Mouse (Mus musculus) embryonic facial prominence, embryonic 15.5 days (tissue): ENCODE measurements at regions not wholly inside any gene's neighbourhood (a gene's known extent, or its start where the extent isn't known, plus 50 kb on each side); places are given as distances from the start of the nearest gene placed in this dataset.
A peak's percentile ranks its signal among the peaks of the same experiment; 100 is the strongest.
"Not testable (repeated sequence)": the region's sequence is repeated elsewhere in the genome, so short reads cannot be mapped to it uniquely, and the experiment has no call there.

ENCODE experiments used
- ATAC-seq: fragments of 200-750 bp; cut with Nextera tagmentation; 2 replicates; pipeline ENCODE4 v1.8.0; 2017; ENCODE audit warnings: low read depth, moderate TSS enrichment; ENCODE audit not compliant: insufficient number of reproducible peaks, low FRiP score, low TSS enrichment
- H3K27ac ChIP-seq: fragments of 300-500 bp; sonication (generic); replicated peaks from 2 replicates; pipeline ENCODE4 v1.5.1; 2015; ENCODE audit warnings: mild to moderate bottlenecking, inconsistent platforms
- H3K27me3 ChIP-seq: fragments of 300-500 bp; sonication (generic); 2 replicates; pipeline ENCODE4 v1.6.1; 2015; ENCODE audit warnings: inconsistent platforms
- H3K36me3 ChIP-seq: fragments of 300-500 bp; sonication (generic); 2 replicates; pipeline ENCODE4 v1.6.1; 2015; ENCODE audit warnings: mild to moderate bottlenecking, inconsistent platforms
- H3K4me1 ChIP-seq: fragments of 300-500 bp; sonication (generic); 2 replicates; pipeline ENCODE4 v1.6.1; 2015; ENCODE audit warnings: inconsistent platforms
- H3K4me2 ChIP-seq: fragments of 300-500 bp; sonication (generic); replicated peaks from 2 replicates; pipeline ENCODE4 v1.6.1; 2015; ENCODE audit warnings: mild to moderate bottlenecking, inconsistent platforms
- H3K4me3 ChIP-seq: fragments of 300-500 bp; sonication (generic); replicated peaks from 2 replicates; pipeline ENCODE4 v1.5.1; 2015; ENCODE audit warnings: mild to moderate bottlenecking, inconsistent platforms
- H3K9ac ChIP-seq: fragments of 300-500 bp; sonication (generic); 2 replicates; pipeline ENCODE4 v1.6.1; 2015; ENCODE audit warnings: inconsistent platforms
- H3K9me3 ChIP-seq: fragments of 300-500 bp; sonication (generic); replicated peaks from 2 replicates; pipeline ENCODE4 v1.6.1; 2016; ENCODE audit warnings: inconsistent platforms
- WGBS: fragments of 180-500 bp; shearing (Covaris S2); methylation state at CpG from one replicate; pipeline ENCODE4 v1.1.7; 2015; 5-methylcytosine and 5-hydroxymethylcytosine counted together

GRCm38 (mm10) chr13:50314001-50314400, 63.9 kb upstream of the Gm906 start:
- H3K4me2 ChIP-seq, H3K9ac ChIP-seq, H3K27me3 ChIP-seq, H3K27ac ChIP-seq, H3K9me3 ChIP-seq, ATAC-seq, H3K36me3 ChIP-seq, H3K4me3 ChIP-seq, H3K4me1 ChIP-seq: not testable (repeated sequence)
- WGBS: 60% methylated on average over 4 of the region's 4 CpGs

GRCm38 (mm10) chr13:50322512-50322911, 72.4 kb upstream of the Gm906 start:
- no peaks in the 10 kb centered on the region for H3K9me3 ChIP-seq
- no peak overlapping the region for H3K4me2 ChIP-seq
- H3K4me3 ChIP-seq: no peak overlapping the region
- H3K4me1 ChIP-seq: no peaks in the 10 kb centered on the region
- H3K9ac ChIP-seq: no peak overlapping the region
- WGBS: 46% methylated on average over 4 of the region's 4 CpGs
- H3K27ac ChIP-seq: no peak overlapping the region
- ATAC-seq: no peak
- no peaks in the 10 kb centered on the region for H3K36me3 ChIP-seq
- no peaks in the 10 kb centered on the region for H3K27me3 ChIP-seq

GRCm38 (mm10) chr13:50328614-50329013, 78.5 kb upstream of the Gm906 start:
- Histone ChIP-seq H3K4me1 (no peaks in the 10 kb centered on the region), H3K4me3 (no peak overlapping the region), H3K27ac (no peak overlapping the region), H3K27me3 (no peaks in the 10 kb centered on the region), H3K4me2 (no peak overlapping the region), H3K9me3 (no peaks in the 10 kb centered on the region), H3K36me3 (no peaks in the 10 kb centered on the region), H3K9ac (no peak overlapping the region)
- 64% methylated on average over 4 of the region's 4 CpGs for WGBS
- no peak for ATAC-seq

GRCm38 (mm10) chr13:50344121-50344520, 73.5 kb upstream of the Fbxw17 start:
- no peak for ATAC-seq
- WGBS: 92% methylated on average over 11 of the region's 11 CpGs
- H3K4me2 ChIP-seq: no peak overlapping the region
- no peaks in the 10 kb centered on the region for H3K36me3 ChIP-seq
- no peak overlapping the region for H3K9ac ChIP-seq
- H3K9me3 ChIP-seq: no peaks in the 10 kb centered on the region
- H3K4me3 ChIP-seq: no peak overlapping the region
- H3K27ac ChIP-seq: no peak overlapping the region
- H3K27me3 ChIP-seq: no peaks in the 10 kb centered on the region
- H3K4me1 ChIP-seq: no peaks in the 10 kb centered on the region

- WGBS: 81% methylated on average over 6 of the region's 6 CpGs
- Histone ChIP-seq H3K9ac (no peak overlapping the region), H3K4me1 (no peaks in the 10 kb centered on the region), H3K27ac (no peak overlapping the region), H3K4me2 (no peak overlapping the region), H3K36me3 (no peaks in the 10 kb centered on the region), H3K4me3 (no peak overlapping the region), H3K9me3 (no peaks in the 10 kb centered on the region), H3K27me3 (no peaks in the 10 kb centered on the region)
- ATAC-seq: no peak
Observed at GRCm38 (mm10) chr13:50351946-50352345, 65.7 kb upstream of the Fbxw17 start.

GRCm38 (mm10) chr13:50355265-50355664, 62.4 kb upstream of the Fbxw17 start:
- 66% methylated on average over 2 of the region's 2 CpGs for WGBS

GRCm38 (mm10) chr13:50359536-50359935, 58.1 kb upstream of the Fbxw17 start:
- Histone ChIP-seq H3K9ac (no peak overlapping the region), H3K9me3 (no peaks in the 10 kb centered on the region), H3K4me2 (no peak overlapping the region), H3K4me3 (no peak overlapping the region), H3K27ac (peak overlapping the region; percentile 60; the same call in 1 of the 2 replicates), H3K27me3 (no peaks in the 10 kb centered on the region), H3K36me3 (no peaks in the 10 kb centered on the region), H3K4me1 (no peaks in the 10 kb centered on the region)
- no peak for ATAC-seq
- WGBS: 43% methylated on average over 2 of the region's 2 CpGs

More at GRCm38 (mm10) chr13:50355265-50355664, 62.4 kb upstream of the Fbxw17 start:
- Histone ChIP-seq H3K36me3 (no peaks in the 10 kb centered on the region), H3K9me3 (no peaks in the 10 kb centered on the region), H3K4me2 (no peak overlapping the region), H3K9ac (no peak overlapping the region), H3K4me1 (no peaks in the 10 kb centered on the region), H3K27me3 (no peaks in the 10 kb centered on the region), H3K4me3 (no peak overlapping the region), H3K27ac (no peak overlapping the region)
- no peak for ATAC-seq
